Mouse (Mus musculus): ENCODE measurements around the gene Irf5. TPM values are rescaled to one million over a fixed set of nuclear protein-coding genes. Genes with fewer than 3 reads are reported as not detected.
A peak's percentile ranks its signal among the peaks of the same experiment; 100 is the strongest.

The Irf5 gene
- 4.5 and 5.0 TPM in 2 replicates for polyA plus RNA-seq (2014; fragmentation: Nextera tagmentation; extraction: Ambion mirVana)

- peaks cover 30% of the 10 kb centered on the region for H3K4me1 ChIP-seq (ENCODE audit: control insufficient read depth, insufficient read depth, low read length)
- WGBS, result under 1% methylated on average over 72 of the region's 96 CpGs
- H3K9me3 ChIP-seq (ENCODE audit: control insufficient read depth, low read length), result no peaks in the 10 kb centered on the region
- ATAC-seq (ENCODE audit: low FRiP score, low TSS enrichment), result peak; percentile 48; the same call in 1 of the 2 replicates
- H3K4me2 ChIP-seq (replicated peaks; ENCODE audit: low read depth, low read length), result peak within 1 kb of the TSS; percentile 100
- H3K4me3 ChIP-seq (ENCODE audit: low read length), result peak within 1 kb of the TSS; percentile 56
- no peak within 1 kb of the TSS for H3K27ac ChIP-seq (ENCODE audit: low read depth, low read length)
- peak within 1 kb of the TSS; percentile 65 for H3K9ac ChIP-seq (ENCODE audit: low read depth, low read length)
- H3K27me3 ChIP-seq (ENCODE audit: control insufficient read depth, insufficient read depth, low read length), result peaks cover 31% of the 10 kb centered on the region
- H3K36me3 ChIP-seq (ENCODE audit: control insufficient read depth, insufficient read depth, low read length), result no peaks in the 10 kb centered on the region
Observed at GRCm38 (mm10) chr6:29526281-29527251, at the start of gene Irf5. Gene Irf5 (plus strand): TSS chr6:29526625.

GRCm38 (mm10) chr6:29482691-29483090 is 43.7 kb upstream of the Irf5 start:
- no peaks in the 10 kb centered on the region for H3K27me3 ChIP-seq (ENCODE audit: control insufficient read depth, insufficient read depth, low read length)
- no peaks in the 10 kb centered on the region for H3K9me3 ChIP-seq (ENCODE audit: control insufficient read depth, low read length)
- no peaks in the 10 kb centered on the region for H3K4me1 ChIP-seq (ENCODE audit: control insufficient read depth, insufficient read depth, low read length)
- H3K4me3 ChIP-seq (ENCODE audit: low read length), result no peak overlapping the region
- no peak overlapping the region for H3K4me2 ChIP-seq (replicated peaks; ENCODE audit: low read depth, low read length)
- 97% methylated on average over 13 of the region's 13 CpGs for WGBS
- H3K27ac ChIP-seq (ENCODE audit: low read depth, low read length), result no peak overlapping the region
- H3K36me3 ChIP-seq (ENCODE audit: control insufficient read depth, insufficient read depth, low read length), result peaks cover 8% of the 10 kb centered on the region; the same call in 1 of the 2 replicates
- H3K9ac ChIP-seq (ENCODE audit: low read depth, low read length), result no peak overlapping the region
- no peak for ATAC-seq (ENCODE audit: low FRiP score, low TSS enrichment)

GRCm38 (mm10) chr6:29484716-29485559 is 41.5 kb upstream of the Irf5 start:
- Histone ChIP-seq H3K4me3 (ENCODE audit: low read length) (peak overlapping the region; percentile 35), H3K9ac (ENCODE audit: low read depth, low read length) (peak overlapping the region; percentile 32)

GRCm38 (mm10) chr6:29485951-29486350 is 40.5 kb upstream of the Irf5 start:
- no peaks in the 10 kb centered on the region for H3K9me3 ChIP-seq (ENCODE audit: control insufficient read depth, low read length)
- 47% methylated on average over 2 of the region's 2 CpGs for WGBS
- no peak for ATAC-seq (ENCODE audit: low FRiP score, low TSS enrichment)
- no peak overlapping the region for H3K4me2 ChIP-seq (replicated peaks; ENCODE audit: low read depth, low read length)
- H3K4me3 ChIP-seq (ENCODE audit: low read length), result no peak overlapping the region
- H3K36me3 ChIP-seq (ENCODE audit: control insufficient read depth, insufficient read depth, low read length), result peaks cover 11% of the 10 kb centered on the region; the same call in 1 of the 2 replicates
- H3K27me3 ChIP-seq (ENCODE audit: control insufficient read depth, insufficient read depth, low read length), result no peaks in the 10 kb centered on the region
- H3K27ac ChIP-seq (ENCODE audit: low read depth, low read length), result no peak overlapping the region
- no peak overlapping the region for H3K9ac ChIP-seq (ENCODE audit: low read depth, low read length)
- H3K4me1 ChIP-seq (ENCODE audit: control insufficient read depth, insufficient read depth, low read length), result no peaks in the 10 kb centered on the region

More at GRCm38 (mm10) chr6:29484716-29485559, 41.5 kb upstream of the Irf5 start:
- Histone ChIP-seq H3K27ac (ENCODE audit: low read depth, low read length) (no peak overlapping the region), H3K27me3 (ENCODE audit: control insufficient read depth, insufficient read depth, low read length) (no peaks in the 10 kb centered on the region), H3K9me3 (ENCODE audit: control insufficient read depth, low read length) (no peaks in the 10 kb centered on the region), H3K36me3 (ENCODE audit: control insufficient read depth, insufficient read depth, low read length) (peaks cover 8% of the 10 kb centered on the region; the same call in 1 of the 2 replicates), H3K4me1 (ENCODE audit: control insufficient read depth, insufficient read depth, low read length) (no peaks in the 10 kb centered on the region), H3K4me2 (replicated peaks; ENCODE audit: low read depth, low read length) (peak overlapping the region; percentile 64)
- peak; percentile 74 for ATAC-seq (ENCODE audit: low FRiP score, low TSS enrichment)
- WGBS, result 9% methylated on average over 26 of the region's 26 CpGs

- Histone ChIP-seq H3K36me3 (ENCODE audit: control insufficient read depth, insufficient read depth, low read length) (peaks cover 12% of the 10 kb centered on the region), H3K4me3 (ENCODE audit: low read length) (no peak overlapping the region)
- no peak for ATAC-seq (ENCODE audit: low FRiP score, low TSS enrichment)
Observed at GRCm38 (mm10) chr6:29494101-29494500, 32.3 kb upstream of the Irf5 start.

GRCm38 (mm10) chr6:29496270-29496669 is 30.2 kb upstream of the Irf5 start:
- Histone ChIP-seq H3K27me3 (ENCODE audit: control insufficient read depth, insufficient read depth, low read length) (no peaks in the 10 kb centered on the region), H3K4me2 (replicated peaks; ENCODE audit: low read depth, low read length) (peak overlapping the region; percentile 32), H3K4me3 (ENCODE audit: low read length) (no peak overlapping the region), H3K9ac (ENCODE audit: low read depth, low read length) (no peak overlapping the region), H3K9me3 (ENCODE audit: control insufficient read depth, low read length) (no peaks in the 10 kb centered on the region), H3K4me1 (ENCODE audit: control insufficient read depth, insufficient read depth, low read length) (no peaks in the 10 kb centered on the region), H3K27ac (ENCODE audit: low read depth, low read length) (no peak overlapping the region), H3K36me3 (ENCODE audit: control insufficient read depth, insufficient read depth, low read length) (peaks cover 8% of the 10 kb centered on the region)
- no peak for ATAC-seq (ENCODE audit: low FRiP score, low TSS enrichment)
- WGBS, result 41% methylated on average over 25 of the region's 25 CpGs

More at GRCm38 (mm10) chr6:29494101-29494500, 32.3 kb upstream of the Irf5 start:
- no peaks in the 10 kb centered on the region for H3K9me3 ChIP-seq (ENCODE audit: control insufficient read depth, low read length)
- H3K4me1 ChIP-seq (ENCODE audit: control insufficient read depth, insufficient read depth, low read length), result no peaks in the 10 kb centered on the region
- H3K27me3 ChIP-seq (ENCODE audit: control insufficient read depth, insufficient read depth, low read length), result no peaks in the 10 kb centered on the region
- H3K27ac ChIP-seq (ENCODE audit: low read depth, low read length), result no peak overlapping the region
- no peak overlapping the region for H3K9ac ChIP-seq (ENCODE audit: low read depth, low read length)
- WGBS, result 84% methylated on average over 4 of the region's 4 CpGs
- no peak overlapping the region for H3K4me2 ChIP-seq (replicated peaks; ENCODE audit: low read depth, low read length)

GRCm38 (mm10) chr6:29497791-29498190 is 28.6 kb upstream of the Irf5 start:
- Histone ChIP-seq H3K4me2 (replicated peaks; ENCODE audit: low read depth, low read length) (no peak overlapping the region), H3K9ac (ENCODE audit: low read depth, low read length) (no peak overlapping the region), H3K27me3 (ENCODE audit: control insufficient read depth, insufficient read depth, low read length) (no peaks in the 10 kb centered on the region), H3K4me3 (ENCODE audit: low read length) (no peak overlapping the region), H3K9me3 (ENCODE audit: control insufficient read depth, low read length) (no peaks in the 10 kb centered on the region), H3K4me1 (ENCODE audit: control insufficient read depth, insufficient read depth, low read length) (no peaks in the 10 kb centered on the region), H3K27ac (ENCODE audit: low read depth, low read length) (no peak overlapping the region), H3K36me3 (ENCODE audit: control insufficient read depth, insufficient read depth, low read length) (peaks cover 11% of the 10 kb centered on the region)
- 0 out of 2 replicates have a peak, but pooled peaks have one; percentile 34 for ATAC-seq (ENCODE audit: low FRiP score, low TSS enrichment)
- 62% methylated on average over 2 of the region's 2 CpGs for WGBS

GRCm38 (mm10) chr6:29500177-29500576 is 26.2 kb upstream of the Irf5 start:
- no peak overlapping the region for H3K9ac ChIP-seq (ENCODE audit: low read depth, low read length)
- no peak overlapping the region for H3K27ac ChIP-seq (ENCODE audit: low read depth, low read length)
- H3K9me3 ChIP-seq (ENCODE audit: control insufficient read depth, low read length), result no peaks in the 10 kb centered on the region
- 91% methylated on average over 7 of the region's 7 CpGs for WGBS
- no peak for ATAC-seq (ENCODE audit: low FRiP score, low TSS enrichment)
- H3K4me1 ChIP-seq (ENCODE audit: control insufficient read depth, insufficient read depth, low read length), result no peaks in the 10 kb centered on the region
- H3K4me2 ChIP-seq (replicated peaks; ENCODE audit: low read depth, low read length), result no peak overlapping the region
- H3K27me3 ChIP-seq (ENCODE audit: control insufficient read depth, insufficient read depth, low read length), result no peaks in the 10 kb centered on the region
- H3K36me3 ChIP-seq (ENCODE audit: control insufficient read depth, insufficient read depth, low read length), result peaks cover 15% of the 10 kb centered on the region
- no peak overlapping the region for H3K4me3 ChIP-seq (ENCODE audit: low read length)
